Mouse (Mus musculus): ENCODE data around the gene Gm9821. TPM values are rescaled to one million over a fixed set of nuclear protein-coding genes. Genes with fewer than 3 reads are reported as not detected.

The Gm9821 gene
- total RNA-seq, 2 experiments from 2014 or later = not detected

GRCm38 (mm10) chr2:91923415-91924337, 21.8 kb upstream of the Gm9821 start:
- intact Hi-C loops (cut with DNase I; ENCODE audit: low total_unique reads) = loop anchor here (5.0 kb wide), 1 partner anchor 141 kb away; no protein-coding TSS in a partner anchor
- peak; percentile 74 for DNase-seq

- no peak for DNase-seq
- intact Hi-C loops (cut with DNase I; ENCODE audit: low total_unique reads) = loop anchor here (5.0 kb wide), 1 partner anchor 142 kb away; no protein-coding TSS in a partner anchor
These were observed 20.8 kb upstream of the Gm9821 start for GRCm38 (mm10) chr2:91924726-91925125.

- intact Hi-C loops (cut with DNase I; ENCODE audit: low total_unique reads) = no loop called here
These were observed 20.1 kb upstream of the Gm9821 start for GRCm38 (mm10) chr2:91925442-91925841.

GRCm38 (mm10) chr2:91926949-91927348, 18.6 kb upstream of the Gm9821 start, which contains the start of gene Chrm4:
TSS of gene Chrm4 (plus strand) at chr2:91927249.
- DNase-seq = no peak
- intact Hi-C loops (cut with DNase I; ENCODE audit: low total_unique reads) = no loop called here

More at GRCm38 (mm10) chr2:91925442-91925841, 20.1 kb upstream of the Gm9821 start:
- DNase-seq = no peak

GRCm38 (mm10) chr2:91927826-91928533, 17.5 kb upstream of the Gm9821 start:
- intact Hi-C loops (cut with DNase I; ENCODE audit: low total_unique reads) = no loop called here
- DNase-seq = peak; percentile 81

GRCm38 (mm10) chr2:91928534-91929350, 16.8 kb upstream of the Gm9821 start:
- intact Hi-C loops (cut with DNase I; ENCODE audit: low total_unique reads) = no loop called here
- no peak for DNase-seq

- intact Hi-C loops (cut with DNase I; ENCODE audit: low total_unique reads) = no loop called here
- DNase-seq = no peak
These were observed 16.0 kb upstream of the Gm9821 start for GRCm38 (mm10) chr2:91929455-91929854.

- intact Hi-C loops (cut with DNase I; ENCODE audit: low total_unique reads) = no loop called here
- peak; percentile 52 for DNase-seq
These were observed 15.6 kb upstream of the Gm9821 start for GRCm38 (mm10) chr2:91929936-91930335.

GRCm38 (mm10) chr2:91930761-91931291, 14.7 kb upstream of the Gm9821 start:
- intact Hi-C loops (cut with DNase I; ENCODE audit: low total_unique reads) = no loop called here
- peak; percentile 9 for DNase-seq

GRCm38 (mm10) chr2:91931328-91932159, 14.0 kb upstream of the Gm9821 start:
- intact Hi-C loops (cut with DNase I; ENCODE audit: low total_unique reads) = no loop called here
- DNase-seq = peak; percentile 60

GRCm38 (mm10) chr2:91932160-91932711, 13.3 kb upstream of the Gm9821 start, which contains the start of gene Mdk:
TSS of gene Mdk (minus strand) at chr2:91932297.
- intact Hi-C loops (cut with DNase I; ENCODE audit: low total_unique reads) = no loop called here
- peak; percentile 12 for DNase-seq

GRCm38 (mm10) chr2:91932737-91933350, 12.7 kb upstream of the Gm9821 start:
- intact Hi-C loops (cut with DNase I; ENCODE audit: low total_unique reads) = no loop called here
- DNase-seq = no peak

- no peak for DNase-seq
- intact Hi-C loops (cut with DNase I; ENCODE audit: low total_unique reads) = no loop called here
These were observed 12.0 kb upstream of the Gm9821 start for GRCm38 (mm10) chr2:91933471-91933870.

GRCm38 (mm10) chr2:91934016-91934415, 11.5 kb upstream of the Gm9821 start:
- intact Hi-C loops (cut with DNase I; ENCODE audit: low total_unique reads) = no loop called here
- no peak for DNase-seq

GRCm38 (mm10) chr2:91934826-91935525, 10.5 kb upstream of the Gm9821 start:
- intact Hi-C loops (cut with DNase I; ENCODE audit: low total_unique reads) = no loop called here
- DNase-seq = no peak

- intact Hi-C loops (cut with DNase I; ENCODE audit: low total_unique reads) = no loop called here
- no peak for DNase-seq
These were observed 9.3 kb upstream of the Gm9821 start for GRCm38 (mm10) chr2:91936154-91936553.

- intact Hi-C loops (cut with DNase I; ENCODE audit: low total_unique reads) = no loop called here
- DNase-seq = peak; percentile 7
These were observed 6.1 kb upstream of the Gm9821 start for GRCm38 (mm10) chr2:91939303-91939935.

Measured in gastrocnemius, postnatal 14 days (tissue).